Mouse (Mus musculus) stomach, embryonic 16.5 days (tissue): ENCODE results near the gene Tsku. TPM values are rescaled to one million over a fixed set of nuclear protein-coding genes. Genes with fewer than 3 reads are reported as not detected.
A peak's percentile ranks its signal among the peaks of the same experiment; 100 is the strongest.

Source experiments
- ATAC-seq: fragments of 200-750 bp; cut with Nextera tagmentation; 2 replicates; pipeline ENCODE4 v1.8.0; 2017; ENCODE audit warnings: moderate number of reproducible peaks, moderate TSS enrichment; ENCODE audit not compliant: insufficient read depth, low FRiP score
- H3K27ac ChIP-seq: fragments of 300-500 bp; sonication (generic); 2 replicates; pipeline ENCODE4 v1.5.1; 2014; ENCODE audit warnings: low read length
- H3K27me3 ChIP-seq: fragments of 300-500 bp; sonication (generic); 2 replicates; pipeline ENCODE4 v1.6.1; 2014; ENCODE audit warnings: low read length, control low read depth, mixed read lengths; ENCODE audit not compliant: control insufficient read depth, insufficient read depth
- H3K36me3 ChIP-seq: fragments of 300-500 bp; sonication (generic); 2 replicates; pipeline ENCODE4 v1.6.1; 2014; ENCODE audit warnings: low read length; ENCODE audit not compliant: control insufficient read depth, insufficient read depth
- H3K4me1 ChIP-seq: fragments of 300-500 bp; sonication (generic); 2 replicates; pipeline ENCODE4 v1.6.1; 2014; ENCODE audit warnings: low read length, control low read depth, mixed read lengths; ENCODE audit not compliant: control insufficient read depth, insufficient read depth
- H3K4me2 ChIP-seq: fragments of 300-500 bp; sonication (generic); 2 replicates; pipeline ENCODE4 v1.6.1; 2014; ENCODE audit warnings: low read depth, low read length, mixed read lengths
- H3K4me3 ChIP-seq: fragments of 300-500 bp; sonication (generic); replicated peaks from 2 replicates; pipeline ENCODE4 v1.5.1; 2014; ENCODE audit warnings: mild to moderate bottlenecking, low read length
- H3K9ac ChIP-seq: fragments of 300-500 bp; sonication (generic); 2 replicates; pipeline ENCODE4 v1.6.1; 2014; ENCODE audit warnings: low read length
- H3K9me3 ChIP-seq: fragments of 300-500 bp; sonication (generic); replicated peaks from 2 replicates; pipeline ENCODE4 v1.6.1; 2016; ENCODE audit warnings: low read length, control low read depth; ENCODE audit not compliant: control insufficient read depth
- WGBS: fragments of 180-500 bp; shearing (Covaris S2); extraction: QIAGEN DNeasy Blood & Tissue Kit; methylation state at CpG from one replicate; pipeline ENCODE4 v1.1.7; 2014; 5-methylcytosine and 5-hydroxymethylcytosine counted together
- polyA plus RNA-seq: library from polyadenylated mRNA; unstranded; fragments of >200 nt; fragmentation: Nextera tagmentation; extraction: Ambion mirVana; gene quantifications from 2 replicates; pipeline ENCODE4 v1.2.1, GENCODE M21; 2015

Tsku gene
- polyA plus RNA-seq, 1 experiment from 2014 or later, result 9.9 TPM

GRCm38 (mm10) chr7:98310266-98310665, 50.9 kb downstream of the Tsku start:
- H3K27ac ChIP-seq, result no peak overlapping the region
- H3K9ac ChIP-seq, result no peak overlapping the region
- ATAC-seq, result no peak
- H3K4me2 ChIP-seq, result no peak overlapping the region
- no peaks in the 10 kb centered on the region for H3K9me3 ChIP-seq
- no peak overlapping the region for H3K4me3 ChIP-seq
- peaks cover 6% of the 10 kb centered on the region; the same call in 1 of the 2 replicates for H3K4me1 ChIP-seq
- no peaks in the 10 kb centered on the region; the same call in 1 of the 2 replicates for H3K27me3 ChIP-seq
- H3K36me3 ChIP-seq, result no peaks in the 10 kb centered on the region
- WGBS, result 64% methylated on average over 6 of the region's 6 CpGs

GRCm38 (mm10) chr7:98309219-98310030, 51.7 kb downstream of the Tsku start:
- H3K27ac ChIP-seq, result peak overlapping the region; percentile 35; the same call in 1 of the 2 replicates
- ATAC-seq, result peak; percentile 100
- under 1% methylated on average over 53 of the region's 53 CpGs for whole genome bisulfite sequencing

GRCm38 (mm10) chr7:98308607-98309218, 52.4 kb downstream of the Tsku start:
- no peaks in the 10 kb centered on the region for H3K9me3 ChIP-seq
- H3K27ac ChIP-seq, result no peak overlapping the region; the same call in 1 of the 2 replicates
- peaks cover 6% of the 10 kb centered on the region; the same call in 1 of the 2 replicates for H3K4me1 ChIP-seq
- ATAC-seq, result peak; percentile 62; the same call in 1 of the 2 replicates
- H3K4me3 ChIP-seq, result peak overlapping the region; percentile 75
- WGBS, result 1% methylated on average over 33 of the region's 33 CpGs
- H3K9ac ChIP-seq, result peak overlapping the region; percentile 87
- H3K27me3 ChIP-seq, result no peaks in the 10 kb centered on the region; the same call in 1 of the 2 replicates
- peak overlapping the region; percentile 83 for H3K4me2 ChIP-seq
- no peaks in the 10 kb centered on the region for H3K36me3 ChIP-seq

More at GRCm38 (mm10) chr7:98309219-98310030, 51.7 kb downstream of the Tsku start:
- H3K27me3 ChIP-seq, result no peaks in the 10 kb centered on the region; the same call in 1 of the 2 replicates
- H3K4me2 ChIP-seq, result peak overlapping the region; percentile 83
- peak overlapping the region; percentile 75 for H3K4me3 ChIP-seq
- H3K9me3 ChIP-seq, result no peaks in the 10 kb centered on the region
- peak overlapping the region; percentile 87 for H3K9ac ChIP-seq
- no peaks in the 10 kb centered on the region for H3K36me3 ChIP-seq
- peaks cover 6% of the 10 kb centered on the region; the same call in 1 of the 2 replicates for H3K4me1 ChIP-seq

GRCm38 (mm10) chr7:98307921-98308606, 53.1 kb downstream of the Tsku start:
- Histone ChIP-seq H3K4me1 (peaks cover 6% of the 10 kb centered on the region; the same call in 1 of the 2 replicates), H3K27ac (no peak overlapping the region), H3K27me3 (no peaks in the 10 kb centered on the region; the same call in 1 of the 2 replicates), H3K36me3 (no peaks in the 10 kb centered on the region), H3K4me2 (peak overlapping the region; percentile 83), H3K4me3 (peak overlapping the region; percentile 75), H3K9me3 (no peaks in the 10 kb centered on the region), H3K9ac (peak overlapping the region; percentile 87)
- no peak for ATAC-seq
- WGBS, result 45% methylated on average over 9 of the region's 9 CpGs

GRCm38 (mm10) chr7:98307411-98307810, 53.7 kb downstream of the Tsku start:
- H3K36me3 ChIP-seq, result no peaks in the 10 kb centered on the region
- no peak overlapping the region for H3K9ac ChIP-seq
- H3K27me3 ChIP-seq, result no peaks in the 10 kb centered on the region; the same call in 1 of the 2 replicates
- H3K9me3 ChIP-seq, result no peaks in the 10 kb centered on the region
- no peak overlapping the region for H3K4me3 ChIP-seq
- H3K27ac ChIP-seq, result no peak overlapping the region
- 87% methylated on average over 2 of the region's 2 CpGs for WGBS
- ATAC-seq, result no peak
- H3K4me1 ChIP-seq, result peaks cover 6% of the 10 kb centered on the region; the same call in 1 of the 2 replicates
- no peak overlapping the region for H3K4me2 ChIP-seq

Other genes starting within 250 kb of the Tsku start
- gene Myo7a, start 241.8 kb downstream of the Tsku start, polyA plus RNA-seq, result 10.9 and 11.4 TPM in 2 replicates
- 2.1 and 2.5 TPM in 2 replicates for gene Omp, start 215.8 kb downstream of the Tsku start, polyA plus RNA-seq
- 24.5 and 34.3 TPM in 2 replicates for gene Capn5, start 183.1 kb downstream of the Tsku start, polyA plus RNA-seq
- not detected in 2 replicates for gene B3gnt6, start 161.8 kb downstream of the Tsku start, polyA plus RNA-seq
- 28.8 and 34.4 TPM in 2 replicates for gene Acer3, start 40.1 kb downstream of the Tsku start, polyA plus RNA-seq
- gene Gucy2d, start 79.1 kb upstream of the Tsku start, polyA plus RNA-seq, result 0.12 TPM in 1 of 2 replicates, not detected in the other
- gene Lrrc32, start 128.0 kb upstream of the Tsku start, polyA plus RNA-seq, result 9.5 and 13.9 TPM in 2 replicates